Comparison of ENCODE assay signal across 16 mouse cellular contexts in the genomic region with DNA sequence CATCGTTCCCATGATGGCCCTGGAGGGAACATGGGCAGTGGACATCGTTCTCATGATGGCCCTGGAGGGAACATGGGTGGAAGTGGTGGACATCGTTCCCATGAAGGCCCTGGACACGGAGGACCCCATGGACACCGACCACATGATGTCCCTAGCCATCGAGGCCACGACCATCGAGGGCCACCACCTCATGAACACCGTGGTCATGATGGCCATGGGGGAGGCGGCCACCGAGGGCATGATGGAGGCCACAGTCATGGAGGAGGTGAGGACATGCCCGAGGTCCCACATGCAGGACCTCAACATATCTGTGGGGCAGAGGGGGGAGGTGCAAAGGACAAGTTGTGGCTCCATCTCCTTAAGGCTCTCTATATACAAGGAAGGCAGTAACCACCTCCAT. TPM values are rescaled to one million over a fixed set of nuclear protein-coding genes. Genes with fewer than 3 reads are reported as not detected.
A peak's percentile ranks its signal among the peaks of the same experiment; 100 is the strongest.
DNase-seq lines count a peak whose midpoint lies in the region; ATAC-seq and TF ChIP-seq lines count a peak whose summit lies in the region.
"Had no signal": no experiment of that assay in that cellular context is flagged by ENCODE, and none has a peak within 500 bp of the region (broad histone marks: within the 10 kb centered on the region; RNA-seq: fewer than 3 reads in every experiment).

No protein-coding gene starts in this region.

- H3K36me3 ChIP-seq in forebrain, embryonic 11.5 days (ENCODE audit: control insufficient read depth, insufficient read depth, low read length) = peaks cover 28% of the 10 kb centered on the region; the same call in 1 of the 2 replicates
- peaks cover 56% of the 10 kb centered on the region for H3K36me3 ChIP-seq in forebrain, postnatal 0 days (ENCODE audit: insufficient read depth)
- H3K36me3 ChIP-seq in kidney, postnatal 0 days (ENCODE audit: insufficient read depth, low read length) = peaks cover 45% of the 10 kb centered on the region
- H3K36me3 ChIP-seq in midbrain, embryonic 13.5 days = peaks cover 64% of the 10 kb centered on the region
- H3K36me3 ChIP-seq in midbrain, embryonic 11.5 days (ENCODE audit: control insufficient read depth, insufficient read depth, low read length) = peaks cover 34% of the 10 kb centered on the region

- no peaks in the 10 kb centered on the region for H3K9me3 ChIP-seq in forebrain, embryonic 11.5 days (ENCODE audit: control insufficient read depth, low read length)
- no peaks in the 10 kb centered on the region for H3K9me3 ChIP-seq in forebrain, postnatal 0 days (ENCODE audit: low read length)
- H3K9me3 ChIP-seq in kidney, postnatal 0 days (replicated peaks; ENCODE audit: low read length) = no peaks in the 10 kb centered on the region
- H3K9me3 ChIP-seq in midbrain, embryonic 13.5 days = no peaks in the 10 kb centered on the region
- no peaks in the 10 kb centered on the region for H3K9me3 ChIP-seq in midbrain, embryonic 11.5 days (ENCODE audit: control insufficient read depth, low read length)

- DNase-seq in forebrain, embryonic 11.5 days (ENCODE audit: low spot score) = peak; percentile 54
- no peak for DNase-seq in forebrain, postnatal 0 days
- DNase-seq in kidney, postnatal 0 days (ENCODE audit: low spot score) = no peak
- DNase-seq in kidney, adult 8-10 months = no peak
- DNase-seq in midbrain, embryonic 11.5 days (ENCODE audit: low spot score, missing footprints) = no peak
- no peak for DNase-seq in adrenal gland, postnatal 14 days
- DNase-seq: adrenal gland, adult 2 months; cerebellum, adult 18-20 months; cerebellum, postnatal 25 days; kidney, postnatal 10 days; lung, postnatal 10 days had no signal

- H3K27ac ChIP-seq in forebrain, embryonic 11.5 days (ENCODE audit: low read depth, low read length) = no peak overlapping the region
- no peak overlapping the region for H3K27ac ChIP-seq in forebrain, postnatal 0 days (ENCODE audit: low read depth, low read length)
- H3K27ac ChIP-seq in kidney, postnatal 0 days = no peak overlapping the region
- H3K27ac ChIP-seq in midbrain, embryonic 13.5 days = no peak overlapping the region
- no peak overlapping the region for H3K27ac ChIP-seq in midbrain, embryonic 11.5 days (ENCODE audit: low read depth, low read length)
- H3K27ac ChIP-seq: left cerebral cortex, adult 2 months; liver, embryonic 14.5 days had no signal

- no peak overlapping the region for H3K4me2 ChIP-seq in forebrain, embryonic 11.5 days (ENCODE audit: low read depth, low read length, severe bottlenecking)
- H3K4me2 ChIP-seq in forebrain, postnatal 0 days (ENCODE audit: low read depth) = no peak overlapping the region
- H3K4me2 ChIP-seq in kidney, postnatal 0 days (ENCODE audit: low read length) = no peak overlapping the region
- no peak overlapping the region for H3K4me2 ChIP-seq in midbrain, embryonic 13.5 days (replicated peaks)
- no peak overlapping the region for H3K4me2 ChIP-seq in midbrain, embryonic 11.5 days

- no peak for TF ChIP-seq CTCF in forebrain, postnatal 0 days (IDR thresholded peaks at IDR 0.05; ENCODE audit: low read depth)
- no peak for TF ChIP-seq CTCF in kidney, postnatal 0 days (IDR thresholded peaks at IDR 0.05; ENCODE audit: low read depth)

- WGBS in forebrain, embryonic 11.5 days = 95% methylated on average over 12 of the region's 12 CpGs
- WGBS in forebrain, postnatal 0 days = 93% methylated on average over 12 of the region's 12 CpGs
- WGBS in kidney, postnatal 0 days = 96% methylated on average over 12 of the region's 12 CpGs
- 96% methylated on average over 12 of the region's 12 CpGs for WGBS in midbrain, embryonic 13.5 days
- 95% methylated on average over 12 of the region's 12 CpGs for WGBS in midbrain, embryonic 11.5 days

- H3K27me3 ChIP-seq in forebrain, embryonic 11.5 days (ENCODE audit: control insufficient read depth, insufficient read depth, low read length) = no peaks in the 10 kb centered on the region
- no peaks in the 10 kb centered on the region for H3K27me3 ChIP-seq in forebrain, postnatal 0 days (ENCODE audit: insufficient read depth, low read length)
- no peaks in the 10 kb centered on the region for H3K27me3 ChIP-seq in kidney, postnatal 0 days (ENCODE audit: insufficient read depth, low read length)
- no peaks in the 10 kb centered on the region for H3K27me3 ChIP-seq in midbrain, embryonic 13.5 days
- no peaks in the 10 kb centered on the region for H3K27me3 ChIP-seq in midbrain, embryonic 11.5 days (ENCODE audit: control insufficient read depth, insufficient read depth, low read length)

- no peak for ATAC-seq in forebrain, embryonic 11.5 days (replicated peaks; ENCODE audit: low FRiP score)
- no peak for ATAC-seq in forebrain, postnatal 0 days
- peak; percentile 52 for ATAC-seq in kidney, postnatal 0 days (replicated peaks; ENCODE audit: low FRiP score, low read depth)
- peak; percentile 51; the same call in 1 of the 2 replicates for ATAC-seq in midbrain, embryonic 13.5 days
- ATAC-seq in midbrain, embryonic 11.5 days (ENCODE audit: low FRiP score) = no peak
- ATAC-seq in erythroblast, adult 5-6 weeks (replicated peaks; ENCODE audit: low FRiP score, poor library complexity, severe bottlenecking) = 0 out of 2 replicates have a peak, but pooled peaks have one; percentile 26
- ATAC-seq: intestine, postnatal 0 days had no signal

- no peak overlapping the region for H3K4me3 ChIP-seq in forebrain, embryonic 11.5 days (ENCODE audit: low read depth, low read length)
- no peak overlapping the region for H3K4me3 ChIP-seq in forebrain, postnatal 0 days (ENCODE audit: low read depth, low read length)
- H3K4me3 ChIP-seq in kidney, postnatal 0 days (replicated peaks; ENCODE audit: low read depth, low read length) = no peak overlapping the region
- no peak overlapping the region for H3K4me3 ChIP-seq in midbrain, embryonic 13.5 days (replicated peaks)
- no peak overlapping the region for H3K4me3 ChIP-seq in midbrain, embryonic 11.5 days (ENCODE audit: low read depth, low read length)
- H3K4me3 ChIP-seq: left cerebral cortex, adult 2 months had no signal

- no peak overlapping the region for H3K9ac ChIP-seq in forebrain, embryonic 11.5 days (ENCODE audit: low read length)
- no peak overlapping the region for H3K9ac ChIP-seq in forebrain, postnatal 0 days
- no peak overlapping the region for H3K9ac ChIP-seq in kidney, postnatal 0 days (ENCODE audit: low read depth, low read length)
- H3K9ac ChIP-seq in midbrain, embryonic 13.5 days (replicated peaks) = no peak overlapping the region
- no peak overlapping the region for H3K9ac ChIP-seq in midbrain, embryonic 11.5 days (ENCODE audit: low read length)
- H3K9ac ChIP-seq: liver, embryonic 14.5 days had no signal

- no peaks in the 10 kb centered on the region for H3K4me1 ChIP-seq in forebrain, embryonic 11.5 days (replicated peaks; ENCODE audit: control insufficient read depth, insufficient read depth, low read length)
- H3K4me1 ChIP-seq in forebrain, postnatal 0 days (ENCODE audit: insufficient read depth) = no peaks in the 10 kb centered on the region
- no peaks in the 10 kb centered on the region for H3K4me1 ChIP-seq in kidney, postnatal 0 days (replicated peaks; ENCODE audit: insufficient read depth, low read length)
- no peaks in the 10 kb centered on the region for H3K4me1 ChIP-seq in midbrain, embryonic 13.5 days (replicated peaks)
- no peaks in the 10 kb centered on the region for H3K4me1 ChIP-seq in midbrain, embryonic 11.5 days (ENCODE audit: control insufficient read depth, insufficient read depth, low read length)

RNA-seq across cellular contexts. Expression of a gene that starts 14.4 kb away (rescaled TPM):
- polyA plus RNA-seq in forebrain, embryonic 11.5 days (2014; fragmentation: Nextera tagmentation; extraction: Ambion mirVana) = 52.6 and 59.3 TPM in 2 replicates
- total RNA-seq in forebrain, postnatal 0 days (2014; rRNA removed) = 42.9 and 60.2 TPM in 2 replicates
- polyA plus RNA-seq in forebrain, postnatal 0 days (2015; fragmentation: Nextera tagmentation; extraction: Ambion mirVana) = 23.2 and 32.5 TPM in 2 replicates
- 28.8 and 29.7 TPM in 2 replicates for polyA plus RNA-seq in kidney, postnatal 0 days (2015; fragmentation: Nextera tagmentation; extraction: Ambion mirVana)
- 51.3 and 54.6 TPM in 2 replicates for polyA plus RNA-seq in midbrain, embryonic 13.5 days (2015; fragmentation: Nextera tagmentation; extraction: Ambion mirVana)
- 44.3 TPM in 2 replicates for polyA plus RNA-seq in midbrain, embryonic 11.5 days (2014; fragmentation: Nextera tagmentation; extraction: Ambion mirVana)
- total RNA-seq in erythroblast, adult 5-6 weeks (2015; ENCODE audit: low replicate concordance) = 91.1 and 91.3 TPM in 2 replicates
- 84.8 and 104 TPM in 2 replicates for total RNA-seq in erythroblast, adult 5-6 weeks (2017; ENCODE audit: low replicate concordance)
- 91.4 and 97.7 TPM in 2 replicates for total RNA-seq in adrenal gland, postnatal 14 days (2021)

RNA-seq across cellular contexts. Expression of a gene that starts 14.4 kb away (rescaled TPM):
- polyA plus RNA-seq in forebrain, embryonic 11.5 days (2014; fragmentation: Nextera tagmentation; extraction: Ambion mirVana) = 66.1 and 66.8 TPM in 2 replicates
- 34.5 and 44.5 TPM in 2 replicates for total RNA-seq in forebrain, postnatal 0 days (2014; rRNA removed)
- 65.5 and 69.7 TPM in 2 replicates for polyA plus RNA-seq in forebrain, postnatal 0 days (2015; fragmentation: Nextera tagmentation; extraction: Ambion mirVana)
- 88.4 and 94.7 TPM in 2 replicates for polyA plus RNA-seq in kidney, postnatal 0 days (2015; fragmentation: Nextera tagmentation; extraction: Ambion mirVana)
- polyA plus RNA-seq in midbrain, embryonic 13.5 days (2015; fragmentation: Nextera tagmentation; extraction: Ambion mirVana) = 49.9 and 54.6 TPM in 2 replicates
- polyA plus RNA-seq in midbrain, embryonic 11.5 days (2014; fragmentation: Nextera tagmentation; extraction: Ambion mirVana) = 57.1 and 61.8 TPM in 2 replicates
- 7.7 and 32.6 TPM in 2 replicates for total RNA-seq in erythroblast, adult 5-6 weeks (2015; ENCODE audit: low replicate concordance)
- 7.4 and 18.9 TPM in 2 replicates for total RNA-seq in erythroblast, adult 5-6 weeks (2017; ENCODE audit: low replicate concordance)
- total RNA-seq in adrenal gland, postnatal 14 days (2021) = 108 and 114 TPM in 2 replicates

RNA-seq across cellular contexts. Expression of a gene that starts 20.8 kb away (rescaled TPM):
- polyA plus RNA-seq in forebrain, embryonic 11.5 days (2014; fragmentation: Nextera tagmentation; extraction: Ambion mirVana) = 213 and 224 TPM in 2 replicates
- total RNA-seq in forebrain, postnatal 0 days (2014; rRNA removed) = 206 and 218 TPM in 2 replicates
- 371 and 379 TPM in 2 replicates for polyA plus RNA-seq in forebrain, postnatal 0 days (2015; fragmentation: Nextera tagmentation; extraction: Ambion mirVana)
- polyA plus RNA-seq in kidney, postnatal 0 days (2015; fragmentation: Nextera tagmentation; extraction: Ambion mirVana) = 28.4 and 36.9 TPM in 2 replicates
- 458 and 466 TPM in 2 replicates for polyA plus RNA-seq in midbrain, embryonic 13.5 days (2015; fragmentation: Nextera tagmentation; extraction: Ambion mirVana)
- 158 and 168 TPM in 2 replicates for polyA plus RNA-seq in midbrain, embryonic 11.5 days (2014; fragmentation: Nextera tagmentation; extraction: Ambion mirVana)
- total RNA-seq in erythroblast, adult 5-6 weeks (2015; ENCODE audit: low replicate concordance) = 2.3 TPM in 1 of 2 replicates, not detected in the other
- total RNA-seq in erythroblast, adult 5-6 weeks (2017; ENCODE audit: low replicate concordance) = 0.56 and 7.1 TPM in 2 replicates
- total RNA-seq in adrenal gland, postnatal 14 days (2021) = 29.0 and 31.5 TPM in 2 replicates

RNA-seq across cellular contexts. Expression of a gene that starts 33.4 kb away (rescaled TPM):
- polyA plus RNA-seq in forebrain, embryonic 11.5 days (2014; fragmentation: Nextera tagmentation; extraction: Ambion mirVana) = 26.9 and 29.9 TPM in 2 replicates
- total RNA-seq in forebrain, postnatal 0 days (2014; rRNA removed) = 31.6 and 32.8 TPM in 2 replicates
- 56.7 and 66.3 TPM in 2 replicates for polyA plus RNA-seq in forebrain, postnatal 0 days (2015; fragmentation: Nextera tagmentation; extraction: Ambion mirVana)
- polyA plus RNA-seq in kidney, postnatal 0 days (2015; fragmentation: Nextera tagmentation; extraction: Ambion mirVana) = 36.6 and 39.1 TPM in 2 replicates
- polyA plus RNA-seq in midbrain, embryonic 13.5 days (2015; fragmentation: Nextera tagmentation; extraction: Ambion mirVana) = 34.7 and 36.8 TPM in 2 replicates
- 22.7 and 23.3 TPM in 2 replicates for polyA plus RNA-seq in midbrain, embryonic 11.5 days (2014; fragmentation: Nextera tagmentation; extraction: Ambion mirVana)
- 17.1 and 21.5 TPM in 2 replicates for total RNA-seq in erythroblast, adult 5-6 weeks (2015; ENCODE audit: low replicate concordance)
- total RNA-seq in erythroblast, adult 5-6 weeks (2017; ENCODE audit: low replicate concordance) = 3.9 TPM in 1 of 2 replicates, not detected in the other
- 73.6 and 79.5 TPM in 2 replicates for total RNA-seq in adrenal gland, postnatal 14 days (2021)

RNA-seq across cellular contexts. Expression of a gene that starts 38.9 kb away (rescaled TPM):
- polyA plus RNA-seq in forebrain, embryonic 11.5 days (2014; fragmentation: Nextera tagmentation; extraction: Ambion mirVana) = 108 and 122 TPM in 2 replicates
- total RNA-seq in forebrain, postnatal 0 days (2014; rRNA removed) = 55.9 and 60.4 TPM in 2 replicates
- 89.0 and 101 TPM in 2 replicates for polyA plus RNA-seq in forebrain, postnatal 0 days (2015; fragmentation: Nextera tagmentation; extraction: Ambion mirVana)
- polyA plus RNA-seq in kidney, postnatal 0 days (2015; fragmentation: Nextera tagmentation; extraction: Ambion mirVana) = 78.6 and 90.2 TPM in 2 replicates
- 107 and 112 TPM in 2 replicates for polyA plus RNA-seq in midbrain, embryonic 13.5 days (2015; fragmentation: Nextera tagmentation; extraction: Ambion mirVana)
- 118 and 119 TPM in 2 replicates for polyA plus RNA-seq in midbrain, embryonic 11.5 days (2014; fragmentation: Nextera tagmentation; extraction: Ambion mirVana)
- 13.0 and 13.6 TPM in 2 replicates for total RNA-seq in erythroblast, adult 5-6 weeks (2015; ENCODE audit: low replicate concordance)
- 33.9 and 71.4 TPM in 2 replicates for total RNA-seq in erythroblast, adult 5-6 weeks (2017; ENCODE audit: low replicate concordance)
- total RNA-seq in adrenal gland, postnatal 14 days (2021) = 92.5 and 100 TPM in 2 replicates

Comparison
In these comparisons a context has a peak if more than half of its experiments do, and no peak if none do; other contexts are left out.
1. ATAC-seq: peak in kidney, postnatal 0 days (single experiment), midbrain, embryonic 13.5 days (single experiment) and erythroblast, adult 5-6 weeks (single experiment); none in forebrain, embryonic 11.5 days (single experiment), forebrain, postnatal 0 days (single experiment) and midbrain, embryonic 11.5 days (single experiment).